Mouse (Mus musculus) kidney, adult 2 months (tissue): ENCODE data around the gene Plxdc1.

Experiments used
- CTCF ChIP-seq: fragments of 200-500 bp; conservative IDR thresholded peaks from 2 replicates; pipeline ENCODE4 v1.5.1; 2011; ENCODE audit warnings: low read depth, mild to moderate bottlenecking, control low read depth, low read length, moderate library complexity, mixed read lengths; ENCODE audit not compliant: insufficient read depth, insufficient read length
- POLR2A ChIP-seq: fragments of 200-500 bp; IDR thresholded peaks from one replicate; pipeline ENCODE4 v1.6.1; 2011; ENCODE audit warnings: low read depth, low read length, control low read depth

- no peak for TF ChIP-seq POLR2A
- no peak for TF ChIP-seq CTCF
Observed at GRCm38 (mm10) chr11:97943256-97943655, 43.0 kb downstream of the Plxdc1 start.
